Mouse (Mus musculus): ENCODE results near the gene Elavl4.

- TF ChIP-seq POLR2A (IDR thresholded peaks at IDR 0.05; ENCODE audit: extremely low read depth, insufficient read depth, low read length): no peak
- no peak for TF ChIP-seq CTCF (IDR thresholded peaks at IDR 0.05; ENCODE audit: extremely low read depth, insufficient read depth, low read length)
Observed at GRCm38 (mm10) chr4:110250055-110250454, 101.7 kb downstream of the Elavl4 start.
